Mouse (Mus musculus) limb, embryonic 14.5 days (tissue): ENCODE measurements at regions not wholly inside any gene's neighbourhood (a gene's known extent, or its start where the extent isn't known, plus 50 kb on each side); places are given as distances from the start of the nearest gene placed in this dataset.
"Not testable (repeated sequence)": the region's sequence is repeated elsewhere in the genome, so short reads cannot be mapped to it uniquely, and the experiment has no call there.

Experiments
- ATAC-seq: fragments of 200-750 bp; cut with Nextera tagmentation; 2 replicates; pipeline ENCODE4 v1.8.0; 2017; ENCODE audit warnings: low read depth, moderate number of reproducible peaks, moderate TSS enrichment; ENCODE audit not compliant: low FRiP score
- DNase-seq: peaks from one replicate; pipeline ENCODE4 v3.0.0-alpha.2; 2015; ENCODE audit warnings: low spot score
- H3K27ac ChIP-seq: fragments of 300-500 bp; sonication (generic); replicated peaks from 2 replicates; pipeline ENCODE4 v1.5.1; 2014; ENCODE audit warnings: low read depth, mild to moderate bottlenecking, low read length, moderate library complexity, mixed read lengths
- H3K27me3 ChIP-seq: fragments of 300-500 bp; sonication (generic); 2 replicates; pipeline ENCODE4 v1.6.1; 2014; ENCODE audit warnings: low read length, mixed read lengths; ENCODE audit not compliant: control insufficient read depth, insufficient read depth
- H3K36me3 ChIP-seq: fragments of 300-500 bp; sonication (generic); 2 replicates; pipeline ENCODE4 v1.6.1; 2014; ENCODE audit warnings: mild to moderate bottlenecking, low read length, moderate library complexity, mixed read lengths; ENCODE audit not compliant: control insufficient read depth, insufficient read depth
- H3K4me1 ChIP-seq: fragments of 300-500 bp; sonication (generic); 2 replicates; pipeline ENCODE4 v1.6.1; 2014; ENCODE audit warnings: antibody characterized with exemption, low read length, mixed read lengths; ENCODE audit not compliant: control insufficient read depth, insufficient read depth
- H3K4me2 ChIP-seq: fragments of 300-500 bp; sonication (generic); replicated peaks from 2 replicates; pipeline ENCODE4 v1.6.1; 2014; ENCODE audit warnings: low read depth, mild to moderate bottlenecking, low read length, moderate library complexity; ENCODE audit not compliant: severe bottlenecking
- H3K4me3 ChIP-seq: fragments of 300-500 bp; sonication (generic); replicated peaks from 2 replicates; pipeline ENCODE4 v1.5.1; 2014; ENCODE audit warnings: low read length
- H3K9ac ChIP-seq: fragments of 300-500 bp; sonication (generic); 2 replicates; pipeline ENCODE4 v1.6.1; 2014; ENCODE audit warnings: mild to moderate bottlenecking, low read depth, low read length, moderate library complexity; ENCODE audit not compliant: severe bottlenecking
- H3K9me3 ChIP-seq: fragments of 300-500 bp; sonication (generic); 2 replicates; pipeline ENCODE4 v1.6.1; 2016; ENCODE audit warnings: low read length; ENCODE audit not compliant: control insufficient read depth
- POLR2A ChIP-seq: fragments of 200-500 bp; IDR thresholded peaks from 2 replicates; pipeline ENCODE4 v1.8.0; 2012; ENCODE audit warnings: inconsistent platforms, mild to moderate bottlenecking, moderate library complexity, borderline replicate concordance; ENCODE audit not compliant: insufficient read depth, insufficient read length; ENCODE audit errors: extremely low read depth
- WGBS: fragments of 180-500 bp; shearing (Covaris S2); extraction: QIAGEN DNeasy Blood & Tissue Kit; methylation state at CpG from one replicate; pipeline ENCODE4 v1.1.7; 2014; 5-methylcytosine and 5-hydroxymethylcytosine counted together

DNA sequence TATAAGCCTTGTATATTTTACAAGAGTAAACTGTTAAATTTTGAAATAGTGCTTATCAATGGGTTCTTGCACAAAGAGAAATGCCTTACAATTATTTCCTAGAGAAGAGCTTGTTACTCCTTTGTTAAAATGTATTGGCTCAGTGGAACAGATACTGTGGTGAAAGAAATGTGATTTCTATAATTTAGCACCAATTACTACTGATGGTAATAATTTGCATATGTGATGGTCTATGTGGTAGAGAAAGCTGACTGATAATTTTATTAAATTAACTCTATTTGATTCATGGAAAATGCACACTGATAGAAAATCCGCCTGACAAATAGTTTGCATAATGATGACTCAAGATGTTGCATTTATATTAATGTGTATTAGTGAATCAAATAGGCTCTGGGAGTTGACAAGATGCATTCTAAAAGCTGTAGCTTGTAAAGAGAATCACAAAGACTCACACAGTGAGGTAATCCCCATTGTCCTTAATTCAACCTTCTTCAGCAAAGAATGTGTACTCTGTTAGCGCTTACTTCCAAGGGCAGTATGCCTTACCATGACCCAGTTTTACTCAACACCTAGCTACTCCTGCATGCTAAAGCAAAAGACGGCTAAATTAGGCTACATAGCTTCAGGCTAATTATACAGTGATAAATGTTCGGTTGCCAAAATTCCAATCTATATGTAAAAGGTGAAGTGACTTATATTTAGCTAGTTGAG lies 329.8 kb upstream of the Cenpq start:
- Histone ChIP-seq H3K4me1 (no peaks in the 10 kb centered on the region), H3K27ac (no peak overlapping the region), H3K9me3 (no peaks in the 10 kb centered on the region), H3K36me3 (no peaks in the 10 kb centered on the region), H3K9ac (no peak overlapping the region), H3K4me3 (no peak overlapping the region), H3K27me3 (no peaks in the 10 kb centered on the region), H3K4me2 (no peak overlapping the region)
- ATAC-seq (no peak), DNase-seq (no peak)
- no peak for TF ChIP-seq POLR2A
- 49% methylated on average over 4 of the region's 4 CpGs for WGBS

DNA sequence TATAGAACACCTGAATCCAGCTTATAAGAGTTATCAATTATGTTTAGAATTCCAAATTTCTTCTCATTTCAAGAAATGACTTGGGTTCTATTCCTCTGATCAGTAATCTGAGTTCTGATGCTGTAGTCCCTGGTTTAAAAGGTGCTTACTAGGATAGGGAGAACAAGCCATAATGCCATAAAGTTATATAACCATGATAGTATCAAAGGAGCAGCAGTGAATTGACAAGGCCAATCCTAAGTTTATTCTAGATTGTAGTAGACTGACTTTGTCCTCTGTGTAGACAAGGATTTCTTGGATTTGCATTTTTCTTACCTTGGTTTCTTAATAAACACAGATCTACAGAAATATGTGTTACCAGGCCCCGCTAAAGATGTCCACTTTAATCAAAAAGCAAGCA lies 326.6 kb upstream of the Cenpq start:
- no peaks in the 10 kb centered on the region for H3K27me3 ChIP-seq
- no peak for ATAC-seq
- H3K4me1 ChIP-seq, result no peaks in the 10 kb centered on the region
- no peak overlapping the region for H3K9ac ChIP-seq
- WGBS, result 82% methylated on average over 1 of the region's 1 CpGs
- no peak for TF ChIP-seq POLR2A
- H3K9me3 ChIP-seq, result no peaks in the 10 kb centered on the region
- no peak overlapping the region for H3K4me3 ChIP-seq
- DNase-seq, result no peak
- H3K36me3 ChIP-seq, result no peaks in the 10 kb centered on the region
- H3K27ac ChIP-seq, result no peak overlapping the region
- H3K4me2 ChIP-seq, result no peak overlapping the region

DNA sequence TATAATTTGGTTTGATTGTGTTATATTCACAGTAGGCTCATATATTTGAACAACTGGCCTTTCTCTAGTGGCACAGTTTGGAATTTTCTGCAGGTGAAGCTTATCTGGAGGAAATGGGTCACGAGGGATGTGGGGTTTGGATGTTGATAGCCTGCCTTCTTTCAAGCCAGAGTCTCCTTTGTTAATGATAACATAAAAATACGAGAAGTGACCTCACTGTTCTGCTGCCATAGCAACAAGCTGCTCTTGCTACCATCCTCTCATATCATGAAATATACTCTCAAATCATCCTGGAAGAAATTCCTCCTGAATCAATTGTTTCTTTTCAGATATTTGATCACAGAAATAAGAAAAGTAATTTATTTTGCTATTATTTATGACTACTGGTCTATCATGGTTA lies 313.6 kb upstream of the Cenpq start:
- ATAC-seq (no peak), DNase-seq (no peak)
- no peaks in the 10 kb centered on the region for H3K36me3 ChIP-seq
- no peak for TF ChIP-seq POLR2A
- 70% methylated on average over 2 of the region's 2 CpGs for WGBS
- no peak overlapping the region for H3K9ac ChIP-seq
- no peaks in the 10 kb centered on the region for H3K9me3 ChIP-seq
- no peak overlapping the region for H3K27ac ChIP-seq
- H3K4me3 ChIP-seq, result no peak overlapping the region
- no peaks in the 10 kb centered on the region for H3K4me1 ChIP-seq
- H3K4me2 ChIP-seq, result no peak overlapping the region
- no peaks in the 10 kb centered on the region for H3K27me3 ChIP-seq

DNA sequence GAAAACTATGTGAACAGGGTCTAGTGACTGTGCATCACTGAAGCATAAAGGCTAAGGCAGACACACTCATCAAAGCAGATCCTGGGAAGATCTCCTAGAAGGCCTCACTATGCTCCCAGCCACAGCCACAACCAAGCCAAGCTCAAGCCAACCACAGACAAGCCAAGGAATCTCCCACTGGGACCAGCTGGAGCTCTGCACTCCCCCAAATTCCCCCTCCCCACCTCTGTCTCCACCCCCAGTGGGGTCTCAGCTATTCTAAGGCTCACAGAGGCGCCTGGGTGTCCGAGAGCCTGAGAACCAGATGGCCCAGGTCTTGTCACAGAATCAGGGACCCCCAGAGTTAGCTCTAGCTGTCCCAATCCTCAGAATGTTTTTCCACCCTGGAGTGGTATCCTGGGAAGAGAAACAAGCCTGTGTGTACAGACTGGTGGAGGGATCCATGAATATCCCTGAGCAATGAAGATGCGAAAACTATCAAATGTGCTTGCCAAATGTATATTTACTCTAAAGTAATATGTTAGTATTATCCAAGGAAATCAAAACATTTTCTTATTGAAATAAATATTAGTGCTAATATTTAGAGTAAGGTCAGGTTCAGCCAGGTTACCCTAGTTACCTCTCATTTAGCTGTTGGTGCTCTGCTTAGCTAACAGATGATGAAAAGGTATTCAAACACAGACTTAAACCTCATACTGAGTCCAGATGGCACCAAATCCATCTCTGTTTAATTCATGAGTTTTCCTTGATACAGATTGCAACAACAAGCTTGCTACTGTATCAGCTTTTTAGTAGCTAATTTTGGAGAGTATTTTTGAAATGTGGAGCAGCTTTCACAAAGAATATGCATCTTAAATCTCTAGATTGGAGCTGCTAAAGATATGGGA lies 292.5 kb upstream of the Cenpq start:
- no peak for TF ChIP-seq POLR2A
- no peaks in the 10 kb centered on the region for H3K4me1 ChIP-seq
- H3K4me2 ChIP-seq, result no peak overlapping the region
- H3K27me3 ChIP-seq, result no peaks in the 10 kb centered on the region
- H3K9ac ChIP-seq, result no peak overlapping the region
- H3K36me3 ChIP-seq, result no peaks in the 10 kb centered on the region
- no peak for ATAC-seq
- no peaks in the 10 kb centered on the region for H3K9me3 ChIP-seq
- H3K4me3 ChIP-seq, result no peak overlapping the region
- DNase-seq, result no peak
- no peak overlapping the region for H3K27ac ChIP-seq
- WGBS, result 51% methylated on average over 3 of the region's 3 CpGs

DNA sequence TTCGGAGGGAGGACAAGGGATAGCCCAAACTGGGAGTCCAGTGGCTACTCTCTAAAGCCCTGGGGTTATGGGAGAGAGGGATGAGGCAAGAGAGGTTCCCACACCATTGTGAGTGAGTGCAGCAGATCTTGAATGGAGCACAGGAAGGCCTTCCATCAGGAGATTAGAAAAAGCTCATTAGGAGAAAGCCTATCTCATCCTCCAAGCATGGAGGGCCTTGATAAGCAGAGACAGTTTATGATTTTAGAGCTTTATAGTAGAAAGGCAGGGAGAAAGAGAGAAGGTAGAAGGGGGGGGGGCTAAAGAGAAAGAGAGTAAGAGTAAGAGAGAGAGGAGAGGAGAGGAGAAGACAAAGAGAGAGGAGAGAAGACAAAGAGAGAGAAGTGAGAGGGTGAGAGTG lies 282.0 kb upstream of the Cenpq start:
- DNase-seq, result no peak
- WGBS, result 86% methylated on average over 1 of the region's 1 CpGs

DNA sequence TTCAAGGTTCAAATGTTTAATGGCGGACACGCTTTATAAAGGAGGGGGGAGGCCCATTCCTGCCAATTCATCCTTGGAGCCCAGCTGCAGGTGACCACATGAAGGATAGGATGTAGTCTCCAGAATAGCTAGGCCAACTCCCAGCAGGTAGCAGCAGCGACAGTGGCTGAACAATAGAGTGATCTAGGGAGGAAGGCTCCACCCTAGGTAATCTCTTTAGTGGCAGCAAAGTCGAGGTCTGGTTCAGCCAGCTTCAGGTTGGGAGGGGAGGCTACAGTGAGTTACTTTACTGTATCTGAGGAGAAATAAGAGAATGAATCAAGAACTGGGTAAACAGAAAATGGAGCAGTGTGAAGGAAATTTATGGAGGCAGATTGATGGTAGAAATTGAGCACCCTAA lies 264.6 kb upstream of the Cenpq start:
- not testable (repeated sequence) for H3K4me1 ChIP-seq, H3K9ac ChIP-seq, ATAC-seq, H3K27me3 ChIP-seq, H3K9me3 ChIP-seq, H3K36me3 ChIP-seq, H3K4me3 ChIP-seq, H3K4me2 ChIP-seq, DNase-seq, H3K27ac ChIP-seq
- WGBS, result 58% methylated on average over 4 of the region's 4 CpGs

More for the DNA sequence above, 282.0 kb upstream of the Cenpq start:
- Histone ChIP-seq H3K27me3 (no peaks in the 10 kb centered on the region), H3K4me1 (no peaks in the 10 kb centered on the region), H3K9me3 (no peaks in the 10 kb centered on the region), H3K27ac (no peak overlapping the region), H3K36me3 (no peaks in the 10 kb centered on the region), H3K4me2 (no peak overlapping the region), H3K4me3 (no peak overlapping the region), H3K9ac (no peak overlapping the region)
- TF ChIP-seq POLR2A, result no peak
- no peak for ATAC-seq

DNA sequence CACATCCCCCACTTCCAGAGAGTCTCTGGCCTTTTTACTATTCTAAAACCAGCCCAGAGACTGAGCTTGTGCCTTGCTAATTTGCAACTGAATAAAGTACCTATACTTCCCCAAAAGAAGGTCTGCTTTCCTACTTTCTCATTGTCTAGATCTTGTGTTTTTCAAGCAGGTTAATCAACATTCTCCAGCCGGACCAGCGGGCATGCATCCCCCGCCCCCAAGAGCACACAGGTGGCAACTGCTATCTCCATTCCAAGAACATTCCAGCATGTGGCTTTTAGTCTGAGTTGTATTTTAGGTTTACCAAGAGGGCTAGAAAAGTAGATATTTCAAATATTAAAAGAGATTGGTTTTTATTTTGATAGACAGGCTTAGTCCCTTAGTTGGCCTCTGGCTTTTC lies 255.5 kb upstream of the Cenpq start:
- H3K9ac ChIP-seq, H3K27me3 ChIP-seq, H3K4me1 ChIP-seq, DNase-seq, H3K4me2 ChIP-seq, H3K9me3 ChIP-seq, ATAC-seq, H3K4me3 ChIP-seq, H3K36me3 ChIP-seq, H3K27ac ChIP-seq: not testable (repeated sequence)
- WGBS, result 90% methylated on average over 3 of the region's 3 CpGs
